Mouse (Mus musculus) neural tube, embryonic 13.5 days (tissue): ENCODE data around the gene Mga. TPM values are rescaled to one million over a fixed set of nuclear protein-coding genes. Genes with fewer than 3 reads are reported as not detected.

Experiments
- ATAC-seq: fragments of 200-750 bp; cut with Nextera tagmentation; 2 replicates; pipeline ENCODE4 v1.8.0; 2017; ENCODE audit warnings: low read depth, mild to moderate bottlenecking, moderate TSS enrichment, moderate library complexity
- H3K27ac ChIP-seq: fragments of 300-500 bp; sonication (generic); replicated peaks from 2 replicates; pipeline ENCODE4 v1.5.1; 2015; ENCODE audit warnings: moderate library complexity, mild to moderate bottlenecking, inconsistent platforms
- H3K27me3 ChIP-seq: fragments of 300-500 bp; sonication (generic); 2 replicates; pipeline ENCODE4 v1.6.1; 2015; ENCODE audit warnings: mild to moderate bottlenecking, inconsistent platforms
- H3K36me3 ChIP-seq: fragments of 300-500 bp; sonication (generic); 2 replicates; pipeline ENCODE4 v1.6.1; 2015; ENCODE audit warnings: mild to moderate bottlenecking, inconsistent platforms
- H3K4me1 ChIP-seq: fragments of 300-500 bp; sonication (generic); replicated peaks from 2 replicates; pipeline ENCODE4 v1.6.1; 2015; ENCODE audit warnings: inconsistent platforms
- H3K4me2 ChIP-seq: fragments of 300-500 bp; sonication (generic); 2 replicates; pipeline ENCODE4 v1.6.1; 2015; ENCODE audit warnings: inconsistent platforms, mild to moderate bottlenecking, moderate library complexity
- H3K4me3 ChIP-seq: fragments of 300-500 bp; sonication (generic); 2 replicates; pipeline ENCODE4 v1.5.1; 2015; ENCODE audit warnings: mild to moderate bottlenecking, inconsistent platforms
- H3K9ac ChIP-seq: fragments of 300-500 bp; sonication (generic); 2 replicates; pipeline ENCODE4 v1.6.1; 2015; ENCODE audit warnings: moderate library complexity, mild to moderate bottlenecking, inconsistent platforms
- H3K9me3 ChIP-seq: fragments of 300-500 bp; sonication (generic); 2 replicates; pipeline ENCODE4 v1.6.1; 2016; ENCODE audit warnings: inconsistent platforms
- WGBS: fragments of 180-500 bp; shearing (Covaris S2); methylation state at CpG from one replicate; pipeline ENCODE4 v1.1.7; 2015; 5-methylcytosine and 5-hydroxymethylcytosine counted together
- polyA plus RNA-seq: library from polyadenylated mRNA; unstranded; fragments of >200 nt; fragmentation: Nextera tagmentation; extraction: Ambion mirVana; gene quantifications from 2 replicates; pipeline ENCODE4 v1.2.1, GENCODE M21; 2015

Mga gene
- polyA plus RNA-seq, 1 experiment from 2014 or later, result 27.8 TPM

DNA sequence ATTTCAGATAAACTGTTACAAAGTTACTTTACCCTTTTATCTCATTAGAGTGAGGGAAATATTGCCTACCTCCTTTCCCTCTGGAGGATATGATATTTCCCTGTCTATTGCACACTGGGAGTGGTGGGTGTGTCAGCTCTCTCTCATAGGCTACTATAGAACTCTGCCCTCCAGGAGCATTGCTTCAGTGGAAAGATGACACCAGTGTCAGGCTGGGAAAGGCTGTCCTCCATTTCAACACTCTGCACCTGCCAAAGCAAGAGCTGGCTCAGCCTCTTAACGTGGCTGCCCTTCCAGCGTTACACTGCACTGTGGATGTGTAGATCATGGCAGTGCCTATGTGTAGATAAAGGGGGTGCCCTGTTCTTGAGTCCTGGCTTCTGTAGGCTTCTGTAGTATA is 95.3 kb downstream of the Mga start:
- no peak for ATAC-seq
- Histone ChIP-seq H3K4me2 (no peak overlapping the region), H3K9me3 (no peaks in the 10 kb centered on the region), H3K4me1 (peaks cover 19% of the 10 kb centered on the region), H3K4me3 (no peak overlapping the region), H3K36me3 (peaks cover 2% of the 10 kb centered on the region; the same call in 1 of the 2 replicates), H3K27me3 (no peaks in the 10 kb centered on the region), H3K9ac (no peak overlapping the region), H3K27ac (no peak overlapping the region)
- WGBS, result 89% methylated on average over 2 of the region's 2 CpGs

DNA sequence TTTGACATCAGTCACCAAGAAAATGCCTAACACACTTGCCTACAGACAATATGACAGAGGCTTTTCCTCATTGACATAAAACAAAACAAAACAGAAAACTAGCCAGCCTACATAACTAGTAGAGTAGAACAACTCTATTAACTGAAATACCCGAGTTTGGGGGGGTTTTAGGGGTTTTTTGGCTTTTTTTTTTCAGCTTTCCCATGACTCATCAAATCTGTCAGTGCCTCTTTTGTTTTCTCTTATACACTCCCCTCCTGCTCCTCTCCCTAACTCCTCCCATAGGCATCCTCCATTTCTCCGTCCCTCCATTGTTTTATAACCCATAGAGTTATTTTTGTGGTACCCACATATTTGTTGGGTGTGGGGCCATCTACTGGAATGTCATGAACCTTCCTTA is 96.5 kb downstream of the Mga start:
- no peak overlapping the region for H3K27ac ChIP-seq
- no peaks in the 10 kb centered on the region for H3K9me3 ChIP-seq
- no peak overlapping the region for H3K4me2 ChIP-seq
- no peak for ATAC-seq
- H3K27me3 ChIP-seq, result no peaks in the 10 kb centered on the region
- H3K9ac ChIP-seq, result no peak overlapping the region
- H3K36me3 ChIP-seq, result peaks cover 6% of the 10 kb centered on the region; the same call in 1 of the 2 replicates
- WGBS, result 41% methylated on average over 2 of the region's 2 CpGs
- H3K4me3 ChIP-seq, result no peak overlapping the region
- H3K4me1 ChIP-seq, result peaks cover 19% of the 10 kb centered on the region

DNA sequence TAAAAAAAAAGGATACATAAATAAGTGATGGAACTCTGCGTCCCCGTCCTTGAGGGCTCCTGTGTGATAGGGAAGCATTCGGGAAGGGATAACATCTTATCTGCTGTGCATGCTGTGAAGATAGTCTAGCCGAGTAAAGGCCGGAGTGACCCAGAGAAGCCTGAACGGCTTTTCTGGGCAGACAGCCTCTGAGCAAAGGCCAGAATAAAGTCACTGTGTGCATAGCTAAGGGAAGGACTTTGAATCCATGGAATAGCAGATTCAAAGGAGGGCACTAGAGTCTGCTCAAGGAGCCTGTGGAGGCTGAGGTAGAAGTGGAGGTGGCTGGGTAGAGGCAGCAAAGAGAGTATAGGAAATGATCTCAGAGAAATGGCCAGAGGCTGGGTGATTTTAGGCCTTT is 97.8 kb downstream of the Mga start:
- H3K4me3 ChIP-seq, result no peak overlapping the region
- no peaks in the 10 kb centered on the region for H3K27me3 ChIP-seq
- no peak for ATAC-seq
- H3K9ac ChIP-seq, result no peak overlapping the region
- H3K36me3 ChIP-seq, result peaks cover 12% of the 10 kb centered on the region; the same call in 1 of the 2 replicates
- no peak overlapping the region for H3K4me2 ChIP-seq
- H3K9me3 ChIP-seq, result no peaks in the 10 kb centered on the region
- peaks cover 15% of the 10 kb centered on the region for H3K4me1 ChIP-seq
- WGBS, result 91% methylated on average over 6 of the region's 6 CpGs
- peak overlapping the region; percentile 80 for H3K27ac ChIP-seq

DNA sequence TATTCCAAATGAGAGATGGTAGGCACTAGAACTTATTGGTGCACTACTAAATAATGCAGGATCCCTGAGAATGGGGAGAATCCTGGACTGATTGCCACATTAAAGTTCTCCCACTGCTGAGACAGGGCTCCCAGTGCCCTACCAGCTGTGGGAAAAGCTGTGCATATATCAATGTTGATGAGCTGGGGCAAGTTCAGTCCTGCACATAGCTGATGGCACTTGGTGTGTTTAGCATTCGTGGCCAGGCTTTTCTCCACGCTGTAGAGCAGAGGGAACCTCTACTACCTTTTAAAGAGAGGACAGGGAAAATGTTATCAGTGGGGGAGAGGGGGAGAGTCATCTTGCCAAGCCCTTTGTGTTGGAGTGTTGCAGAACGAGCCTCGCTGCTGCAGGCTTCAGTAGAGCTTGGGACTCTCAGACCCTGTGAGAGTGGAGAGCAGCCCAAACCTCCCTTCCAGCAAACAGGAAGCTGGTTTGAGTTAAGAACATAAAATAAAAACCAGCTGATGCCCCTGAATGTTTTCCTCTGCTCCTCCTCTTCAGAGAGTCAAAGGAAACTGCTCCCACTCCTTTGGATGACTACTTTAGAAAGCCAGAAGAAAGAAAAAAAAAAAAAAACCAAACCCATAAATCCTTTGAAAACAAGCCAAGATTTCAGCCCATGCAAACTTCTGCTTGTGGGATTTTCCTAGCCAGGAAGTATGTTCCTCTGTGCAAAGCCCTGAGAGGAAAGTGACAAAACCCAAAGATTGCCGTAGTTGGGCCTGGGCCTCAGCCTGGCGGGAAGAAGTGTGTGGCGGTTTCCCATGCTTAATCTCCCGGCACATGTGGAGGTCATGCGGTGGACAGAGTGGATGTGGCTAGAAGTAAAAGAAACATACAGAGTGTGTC is 98.6 kb downstream of the Mga start:
- Histone ChIP-seq H3K4me1 (peaks cover 15% of the 10 kb centered on the region), H3K4me2 (no peak overlapping the region), H3K9me3 (no peaks in the 10 kb centered on the region), H3K27me3 (no peaks in the 10 kb centered on the region), H3K36me3 (peaks cover 16% of the 10 kb centered on the region), H3K4me3 (no peak overlapping the region), H3K9ac (no peak overlapping the region), H3K27ac (peak overlapping the region; percentile 80)
- no peak; the same call in 1 of the 2 replicates for ATAC-seq
- WGBS, result 74% methylated on average over 9 of the region's 9 CpGs

DNA sequence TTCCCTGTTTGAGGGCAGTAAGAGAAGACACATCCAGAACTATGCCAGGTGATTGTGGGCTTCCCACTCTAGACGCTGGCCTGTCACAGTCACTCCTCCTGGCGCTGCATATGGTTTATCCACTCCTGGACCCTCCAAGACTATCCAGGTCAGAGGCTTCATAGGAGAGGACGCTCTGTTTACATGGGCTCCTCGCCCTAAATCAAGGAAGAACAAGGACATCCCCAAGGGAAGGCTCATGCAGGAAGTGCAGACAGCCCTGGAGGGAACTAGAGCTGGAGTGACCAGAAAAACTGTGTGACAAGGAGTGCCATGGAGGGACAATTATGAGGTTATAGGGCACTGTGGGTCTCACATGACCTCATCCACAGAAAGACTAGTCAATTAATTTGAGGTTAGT is 100.3 kb downstream of the Mga start:
- no peak for ATAC-seq
- WGBS, result 81% methylated on average over 4 of the region's 4 CpGs

DNA sequence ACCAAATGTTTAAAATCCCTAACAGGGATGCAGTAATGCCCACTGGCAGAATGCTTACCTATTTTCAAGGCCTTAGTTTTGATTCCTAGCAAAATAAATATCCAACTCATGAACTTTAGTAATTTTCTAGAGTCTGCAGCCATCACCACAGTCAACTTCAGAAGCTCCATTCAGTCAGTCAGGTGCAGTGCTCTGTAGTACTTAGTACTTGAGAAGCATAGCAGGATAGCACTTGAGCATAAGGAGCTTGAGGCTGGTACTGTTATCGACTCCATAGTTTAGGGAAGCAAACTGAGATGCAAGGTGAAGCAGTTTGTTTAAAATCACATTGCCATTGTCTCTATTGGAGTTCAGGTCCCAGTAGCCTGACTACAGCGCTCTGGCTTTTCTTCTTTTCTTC is 102.7 kb downstream of the Mga start:
- WGBS, result 94% methylated on average over 2 of the region's 2 CpGs

More for the DNA sequence above, 100.3 kb downstream of the Mga start:
- Histone ChIP-seq H3K4me2 (no peak overlapping the region), H3K27ac (no peak overlapping the region), H3K36me3 (peaks cover 26% of the 10 kb centered on the region), H3K27me3 (no peaks in the 10 kb centered on the region), H3K4me3 (no peak overlapping the region), H3K9me3 (no peaks in the 10 kb centered on the region), H3K4me1 (peaks cover 15% of the 10 kb centered on the region), H3K9ac (no peak overlapping the region)

DNA sequence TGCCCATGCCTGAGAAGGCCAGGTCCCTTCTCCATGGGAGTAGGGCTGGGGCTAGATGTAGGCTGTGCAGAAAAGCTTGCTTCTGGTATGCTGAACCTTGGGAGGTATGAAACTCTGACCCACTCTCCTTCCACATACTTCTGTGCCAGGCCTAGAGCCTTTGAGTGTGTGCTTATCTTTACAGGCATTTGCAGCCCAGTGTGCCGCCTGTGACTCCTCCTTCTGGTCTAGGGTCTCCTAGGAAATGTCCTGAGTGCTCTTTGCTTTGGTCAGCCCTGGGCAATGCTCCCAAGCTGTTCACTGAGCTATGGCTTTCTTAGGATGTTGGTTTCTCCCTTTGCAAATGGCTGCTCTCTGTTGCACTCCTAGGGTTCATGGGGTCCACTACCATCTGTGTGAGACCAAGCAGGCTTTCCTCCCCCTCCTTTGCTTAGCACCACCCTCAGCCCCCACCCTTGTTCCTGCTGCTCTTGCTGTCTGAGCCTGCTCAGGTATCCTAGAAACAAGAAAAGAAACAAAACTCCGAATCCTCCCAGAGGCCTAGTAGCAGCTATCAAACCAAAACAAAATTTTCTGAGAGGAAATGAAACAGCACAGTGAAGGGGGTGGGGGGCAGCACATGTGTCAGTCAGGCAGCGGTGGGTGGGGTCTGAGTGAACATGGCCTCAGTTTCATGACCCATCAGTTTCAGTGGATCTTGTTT is 104.0 kb downstream of the Mga start:
- H3K9me3 ChIP-seq, result no peaks in the 10 kb centered on the region
- 0 out of 2 replicates have a peak, but pooled peaks cover 3% of the 10 kb centered on the region for H3K4me1 ChIP-seq
- no peak overlapping the region for H3K4me3 ChIP-seq
- H3K9ac ChIP-seq, result no peak overlapping the region
- H3K4me2 ChIP-seq, result no peak overlapping the region
- ATAC-seq, result no peak
- H3K27me3 ChIP-seq, result no peaks in the 10 kb centered on the region
- H3K36me3 ChIP-seq, result peaks cover 37% of the 10 kb centered on the region
- WGBS, result 83% methylated on average over 3 of the region's 3 CpGs
- H3K27ac ChIP-seq, result no peak overlapping the region

More for the DNA sequence above, 102.7 kb downstream of the Mga start:
- Histone ChIP-seq H3K4me2 (no peak overlapping the region), H3K36me3 (peaks cover 30% of the 10 kb centered on the region), H3K9me3 (no peaks in the 10 kb centered on the region), H3K27me3 (no peaks in the 10 kb centered on the region), H3K9ac (no peak overlapping the region), H3K27ac (no peak overlapping the region), H3K4me1 (peaks cover 13% of the 10 kb centered on the region), H3K4me3 (no peak overlapping the region)
- ATAC-seq, result no peak

DNA sequence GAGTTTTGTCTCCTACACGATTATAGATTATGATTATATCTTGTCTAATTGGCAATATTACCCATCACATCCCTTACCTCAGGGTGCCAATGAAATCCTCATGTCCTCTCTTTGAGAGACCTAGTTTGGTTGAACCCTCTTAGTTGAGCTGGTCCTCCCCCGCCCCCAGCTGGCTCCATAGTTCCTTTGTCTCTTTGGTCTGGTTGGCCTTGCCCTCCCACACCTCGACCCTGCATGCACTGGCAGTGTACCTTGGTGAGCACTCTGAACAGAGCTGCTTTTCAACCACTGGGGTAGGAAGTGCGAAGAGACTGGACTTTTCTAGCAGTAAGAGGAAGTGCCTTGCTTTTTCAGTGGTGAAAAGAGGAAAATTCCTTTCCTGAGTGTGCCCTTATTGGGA is 104.9 kb downstream of the Mga start:
- Histone ChIP-seq H3K27me3 (no peaks in the 10 kb centered on the region), H3K9me3 (no peaks in the 10 kb centered on the region), H3K4me3 (no peak overlapping the region), H3K4me2 (no peak overlapping the region), H3K27ac (no peak overlapping the region), H3K9ac (no peak overlapping the region), H3K36me3 (peaks cover 37% of the 10 kb centered on the region), H3K4me1 (no peaks in the 10 kb centered on the region)
- WGBS, result 76% methylated on average over 4 of the region's 4 CpGs
- ATAC-seq, result no peak

DNA sequence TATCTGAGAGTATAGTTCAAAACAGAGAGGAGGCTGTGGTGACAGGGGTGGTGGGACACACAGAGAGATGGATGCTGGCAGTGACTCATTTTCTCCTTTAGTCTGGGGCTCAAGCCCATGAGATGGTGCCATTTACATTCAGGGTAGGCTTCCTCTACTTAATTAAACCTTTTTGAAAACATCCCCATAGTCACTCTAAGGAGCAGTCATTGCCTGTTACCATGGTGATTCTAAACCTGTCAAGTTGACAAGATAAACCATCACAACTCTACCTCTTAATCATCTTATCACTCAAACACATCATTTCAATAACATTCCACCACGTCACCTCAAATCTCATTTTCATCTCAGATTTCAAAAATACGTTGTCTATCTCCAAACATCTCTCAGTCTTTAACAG is 106.9 kb downstream of the Mga start:
- Histone ChIP-seq H3K9ac (no peak overlapping the region), H3K9me3 (no peaks in the 10 kb centered on the region), H3K36me3 (peaks cover 31% of the 10 kb centered on the region), H3K27me3 (no peaks in the 10 kb centered on the region), H3K4me1 (no peaks in the 10 kb centered on the region), H3K4me2 (no peak overlapping the region), H3K4me3 (no peak overlapping the region), H3K27ac (no peak overlapping the region)
- ATAC-seq, result no peak
- 92% methylated on average over 2 of the region's 2 CpGs for WGBS

DNA sequence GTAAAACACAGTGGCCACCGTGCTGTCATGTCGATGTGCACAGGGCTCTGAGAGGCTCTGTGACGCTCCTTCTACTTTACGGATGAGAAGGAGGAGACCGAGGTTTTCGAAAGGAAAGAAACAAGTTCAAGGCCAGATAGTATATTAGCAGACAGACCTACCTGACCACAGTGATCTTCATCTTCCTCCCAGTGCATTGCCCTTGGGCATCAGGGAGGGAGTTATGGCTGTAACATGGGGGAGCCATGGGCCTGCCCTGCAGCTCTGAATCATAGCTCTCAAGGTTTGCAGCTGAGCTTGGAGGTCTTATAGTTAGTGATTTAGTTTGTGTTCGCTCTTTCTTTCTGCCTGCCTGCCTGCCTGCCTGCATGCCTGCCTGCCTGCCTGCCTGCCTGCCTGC is 109.7 kb downstream of the Mga start:
- ATAC-seq, result no peak
- 96% methylated on average over 7 of the region's 7 CpGs for WGBS

DNA sequence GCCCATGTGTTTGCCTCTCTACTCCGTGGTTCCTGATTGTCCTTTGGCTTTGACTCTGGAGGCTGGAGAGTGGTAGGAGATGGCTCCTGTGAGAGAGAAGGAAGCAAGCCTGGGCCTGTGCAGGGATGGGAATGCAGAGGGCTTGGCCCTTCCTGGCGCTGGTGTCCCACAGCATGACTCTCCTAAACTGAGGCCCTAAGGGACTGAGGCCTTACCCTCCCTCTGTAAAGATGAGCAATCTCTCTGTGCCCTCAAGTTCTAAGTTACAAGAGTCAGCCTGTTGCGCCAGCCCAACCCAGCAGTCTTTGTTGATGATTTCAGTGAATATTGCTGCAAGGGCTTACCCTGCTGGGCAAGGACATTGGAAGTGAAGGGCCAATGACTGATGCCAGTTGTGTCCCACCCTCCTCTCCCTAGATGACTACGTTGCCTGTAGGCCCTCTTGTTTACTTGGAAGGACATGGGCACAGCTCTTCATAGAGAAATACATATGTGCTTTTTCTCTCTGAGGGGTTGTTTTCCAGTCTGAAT is 110.7 kb downstream of the Mga start:
- Histone ChIP-seq H3K9me3 (no peaks in the 10 kb centered on the region), H3K4me1 (no peaks in the 10 kb centered on the region), H3K27ac (no peak overlapping the region), H3K9ac (no peak overlapping the region), H3K4me3 (no peak overlapping the region), H3K4me2 (no peak overlapping the region), H3K27me3 (no peaks in the 10 kb centered on the region), H3K36me3 (peaks cover 18% of the 10 kb centered on the region)
- WGBS, result 83% methylated on average over 4 of the region's 4 CpGs
- ATAC-seq, result no peak

More for the DNA sequence above, 109.7 kb downstream of the Mga start:
- H3K9ac ChIP-seq, result no peak overlapping the region
- H3K27me3 ChIP-seq, result no peaks in the 10 kb centered on the region
- no peak overlapping the region for H3K27ac ChIP-seq
- no peaks in the 10 kb centered on the region for H3K4me1 ChIP-seq
- H3K36me3 ChIP-seq, result peaks cover 15% of the 10 kb centered on the region; the same call in 1 of the 2 replicates
- H3K4me2 ChIP-seq, result no peak overlapping the region
- H3K4me3 ChIP-seq, result no peak overlapping the region
- H3K9me3 ChIP-seq, result no peaks in the 10 kb centered on the region

DNA sequence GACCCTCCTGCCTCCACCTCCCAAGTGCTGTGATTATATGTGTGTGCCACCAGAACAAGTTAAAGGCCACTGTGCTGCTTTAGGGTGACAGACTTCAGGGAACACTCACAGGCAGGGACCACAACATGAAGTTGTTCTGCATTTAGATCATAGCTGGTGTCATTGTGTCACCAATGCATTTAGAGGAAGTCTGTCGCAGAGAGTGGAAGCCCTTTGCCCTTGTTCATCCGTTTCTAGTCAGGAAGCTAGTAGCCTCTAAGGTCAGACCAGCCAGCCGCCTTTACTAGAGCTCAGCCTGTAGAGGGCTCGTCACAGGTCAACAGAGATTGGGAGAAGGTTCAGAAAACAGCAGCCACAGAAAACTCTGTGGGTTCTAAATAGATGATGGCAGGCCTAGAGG is 111.6 kb downstream of the Mga start:
- WGBS, result 63% methylated on average over 4 of the region's 4 CpGs
- 0 out of 2 replicates have a peak overlapping the region, but pooled peaks have one; percentile 18 for H3K27ac ChIP-seq

More for the DNA sequence above, 111.6 kb downstream of the Mga start:
- H3K4me2 ChIP-seq, result no peak overlapping the region
- no peaks in the 10 kb centered on the region for H3K9me3 ChIP-seq
- H3K36me3 ChIP-seq, result peaks cover 27% of the 10 kb centered on the region
- no peak overlapping the region for H3K4me3 ChIP-seq
- no peak overlapping the region for H3K9ac ChIP-seq
- H3K27me3 ChIP-seq, result no peaks in the 10 kb centered on the region
- H3K4me1 ChIP-seq, result no peaks in the 10 kb centered on the region
- ATAC-seq, result no peak
